Mouse (Mus musculus) embryonic facial prominence, embryonic 12.5 days (tissue): ENCODE data around the gene Tnk2. TPM values are rescaled to one million over a fixed set of nuclear protein-coding genes. Genes with fewer than 3 reads are reported as not detected.
A peak's percentile ranks its signal among the peaks of the same experiment; 100 is the strongest.

Experiments used
- ATAC-seq: fragments of 200-750 bp; cut with Nextera tagmentation; 2 replicates; pipeline ENCODE4 v1.8.0; 2017; ENCODE audit not compliant: insufficient number of reproducible peaks, insufficient read depth, low FRiP score, low TSS enrichment
- H3K27ac ChIP-seq: fragments of 300-500 bp; sonication (generic); 2 replicates; pipeline ENCODE4 v1.5.1; 2016; ENCODE audit warnings: mild to moderate bottlenecking
- H3K27me3 ChIP-seq: fragments of 300-500 bp; sonication (generic); 2 replicates; pipeline ENCODE4 v1.6.1; 2016; ENCODE audit warnings: mild to moderate bottlenecking, moderate library complexity
- H3K36me3 ChIP-seq: fragments of 300-500 bp; sonication (generic); 2 replicates; pipeline ENCODE4 v1.6.1; 2016; ENCODE audit warnings: mild to moderate bottlenecking
- H3K4me1 ChIP-seq: fragments of 300-500 bp; sonication (generic); 2 replicates; pipeline ENCODE4 v1.6.1; 2016
- H3K4me2 ChIP-seq: fragments of 300-500 bp; sonication (generic); replicated peaks from 2 replicates; pipeline ENCODE4 v1.6.1; 2016; ENCODE audit warnings: mild to moderate bottlenecking, moderate library complexity
- H3K4me3 ChIP-seq: fragments of 300-500 bp; sonication (generic); 2 replicates; pipeline ENCODE4 v1.5.1; 2016; ENCODE audit warnings: mild to moderate bottlenecking
- H3K9ac ChIP-seq: fragments of 300-500 bp; sonication (generic); 2 replicates; pipeline ENCODE4 v1.6.1; 2016; ENCODE audit warnings: mild to moderate bottlenecking, moderate library complexity
- H3K9me3 ChIP-seq: fragments of 300-500 bp; sonication (generic); 2 replicates; pipeline ENCODE4 v1.6.1; 2016; ENCODE audit warnings: mild to moderate bottlenecking, moderate library complexity
- WGBS: fragments of 180-500 bp; shearing (Covaris S2); methylation state at CpG from one replicate; pipeline ENCODE4 v1.1.7; 2016; 5-methylcytosine and 5-hydroxymethylcytosine counted together
- polyA plus RNA-seq: library from polyadenylated mRNA; unstranded; fragments of >200 nt; fragmentation: Nextera tagmentation; extraction: Ambion mirVana; gene quantifications from 2 replicates; pipeline ENCODE4 v1.2.1, GENCODE M21; 2016

The Tnk2 gene
- polyA plus RNA-seq, 1 experiment from 2014 or later: 13.8 TPM

GRCm38 (mm10) chr16:32661493-32661921, 17.8 kb downstream of the Tnk2 start:
- Histone ChIP-seq H3K4me3 (no peak overlapping the region), H3K4me1 (peaks cover 48% of the 10 kb centered on the region), H3K9ac (0 out of 2 replicates have a peak overlapping the region, but pooled peaks have one; percentile 20), H3K9me3 (no peaks in the 10 kb centered on the region), H3K36me3 (no peaks in the 10 kb centered on the region), H3K27ac (peak overlapping the region; percentile 75), H3K27me3 (no peaks in the 10 kb centered on the region), H3K4me2 (peak overlapping the region; percentile 12; the same call in 1 of the 2 replicates)
- WGBS: 44% methylated on average over 10 of the region's 10 CpGs
- ATAC-seq: peak; percentile 44

- no peaks in the 10 kb centered on the region for H3K36me3 ChIP-seq
- H3K27me3 ChIP-seq: no peaks in the 10 kb centered on the region
- H3K4me1 ChIP-seq: peaks cover 49% of the 10 kb centered on the region
- H3K4me3 ChIP-seq: no peak overlapping the region
- H3K27ac ChIP-seq: 0 out of 2 replicates have a peak overlapping the region, but pooled peaks have one; percentile 75
- H3K9ac ChIP-seq: 0 out of 2 replicates have a peak overlapping the region, but pooled peaks have one; percentile 26
- WGBS: 87% methylated on average over 7 of the region's 7 CpGs
- 0 out of 2 replicates have a peak overlapping the region, but pooled peaks have one; percentile 12 for H3K4me2 ChIP-seq
- no peaks in the 10 kb centered on the region for H3K9me3 ChIP-seq
- no peak for ATAC-seq
These were observed 18.7 kb downstream of the Tnk2 start for GRCm38 (mm10) chr16:32662372-32662771.

GRCm38 (mm10) chr16:32663231-32663858, 19.7 kb downstream of the Tnk2 start:
- H3K4me3 ChIP-seq: no peak overlapping the region
- 77% methylated on average over 9 of the region's 9 CpGs for WGBS
- ATAC-seq: no peak
- no peak overlapping the region for H3K9ac ChIP-seq
- H3K9me3 ChIP-seq: no peaks in the 10 kb centered on the region
- no peak overlapping the region for H3K4me2 ChIP-seq
- 0 out of 2 replicates have a peak overlapping the region, but pooled peaks have one; percentile 1 for H3K27ac ChIP-seq
- H3K27me3 ChIP-seq: no peaks in the 10 kb centered on the region
- H3K4me1 ChIP-seq: peaks cover 53% of the 10 kb centered on the region
- 0 out of 2 replicates have a peak, but pooled peaks cover 3% of the 10 kb centered on the region for H3K36me3 ChIP-seq

- Histone ChIP-seq H3K27me3 (no peaks in the 10 kb centered on the region), H3K36me3 (peaks cover 8% of the 10 kb centered on the region; the same call in 1 of the 2 replicates), H3K4me3 (no peak overlapping the region), H3K4me2 (no peak overlapping the region), H3K27ac (no peak overlapping the region), H3K9ac (no peak overlapping the region), H3K9me3 (no peaks in the 10 kb centered on the region), H3K4me1 (peaks cover 44% of the 10 kb centered on the region)
- WGBS: 86% methylated on average over 2 of the region's 2 CpGs
- no peak for ATAC-seq
These were observed 20.5 kb downstream of the Tnk2 start for GRCm38 (mm10) chr16:32664211-32664610.

- Histone ChIP-seq H3K27ac (peak overlapping the region; percentile 24), H3K4me2 (no peak overlapping the region), H3K4me1 (peaks cover 26% of the 10 kb centered on the region), H3K4me3 (no peak overlapping the region), H3K9ac (no peak overlapping the region), H3K9me3 (no peaks in the 10 kb centered on the region), H3K27me3 (no peaks in the 10 kb centered on the region), H3K36me3 (peaks cover 24% of the 10 kb centered on the region)
- WGBS: 60% methylated on average over 11 of the region's 11 CpGs
- ATAC-seq: no peak
These were observed 22.4 kb downstream of the Tnk2 start for GRCm38 (mm10) chr16:32665851-32666665.

- Histone ChIP-seq H3K9ac (no peak overlapping the region), H3K9me3 (no peaks in the 10 kb centered on the region)
These were observed 23.2 kb downstream of the Tnk2 start for GRCm38 (mm10) chr16:32666671-32667551.

GRCm38 (mm10) chr16:32667552-32667872, 23.8 kb downstream of the Tnk2 start:
- Histone ChIP-seq H3K36me3 (peaks cover 39% of the 10 kb centered on the region), H3K4me3 (no peak overlapping the region), H3K27me3 (no peaks in the 10 kb centered on the region), H3K9me3 (no peaks in the 10 kb centered on the region), H3K4me1 (0 out of 2 replicates have a peak, but pooled peaks cover 12% of the 10 kb centered on the region), H3K27ac (no peak overlapping the region), H3K9ac (no peak overlapping the region), H3K4me2 (no peak overlapping the region)
- WGBS: 84% methylated on average over 3 of the region's 3 CpGs
- no peak for ATAC-seq

More at GRCm38 (mm10) chr16:32666671-32667551, 23.2 kb downstream of the Tnk2 start:
- Histone ChIP-seq H3K27me3 (no peaks in the 10 kb centered on the region), H3K4me1 (peaks cover 17% of the 10 kb centered on the region), H3K4me3 (no peak overlapping the region), H3K36me3 (peaks cover 33% of the 10 kb centered on the region), H3K4me2 (no peak overlapping the region), H3K27ac (no peak overlapping the region)
- WGBS: 75% methylated on average over 9 of the region's 9 CpGs
- no peak for ATAC-seq

GRCm38 (mm10) chr16:32668030-32668429, 24.4 kb downstream of the Tnk2 start:
- Histone ChIP-seq H3K4me2 (no peak overlapping the region), H3K27me3 (no peaks in the 10 kb centered on the region), H3K27ac (no peak overlapping the region), H3K9me3 (no peaks in the 10 kb centered on the region), H3K9ac (no peak overlapping the region), H3K4me3 (no peak overlapping the region), H3K36me3 (peaks cover 44% of the 10 kb centered on the region), H3K4me1 (0 out of 2 replicates have a peak, but pooled peaks cover 12% of the 10 kb centered on the region)
- ATAC-seq: no peak
- 71% methylated on average over 10 of the region's 10 CpGs for WGBS

- 74% methylated on average over 4 of the region's 4 CpGs for WGBS
- H3K27ac ChIP-seq: no peak overlapping the region
These were observed 24.8 kb downstream of the Tnk2 start for GRCm38 (mm10) chr16:32668472-32668871.

GRCm38 (mm10) chr16:32669243-32669642, 25.6 kb downstream of the Tnk2 start:
- 0 out of 2 replicates have a peak, but pooled peaks cover 12% of the 10 kb centered on the region for H3K4me1 ChIP-seq
- ATAC-seq: no peak
- WGBS: 88% methylated on average over 10 of the region's 10 CpGs
- no peak overlapping the region for H3K27ac ChIP-seq
- no peaks in the 10 kb centered on the region for H3K9me3 ChIP-seq
- H3K36me3 ChIP-seq: peaks cover 56% of the 10 kb centered on the region
- no peak overlapping the region for H3K9ac ChIP-seq
- no peaks in the 10 kb centered on the region for H3K27me3 ChIP-seq
- no peak overlapping the region for H3K4me2 ChIP-seq
- H3K4me3 ChIP-seq: no peak overlapping the region

More at GRCm38 (mm10) chr16:32668472-32668871, 24.8 kb downstream of the Tnk2 start:
- Histone ChIP-seq H3K9ac (no peak overlapping the region), H3K4me2 (no peak overlapping the region), H3K9me3 (no peaks in the 10 kb centered on the region), H3K27me3 (no peaks in the 10 kb centered on the region), H3K36me3 (peaks cover 48% of the 10 kb centered on the region), H3K4me1 (0 out of 2 replicates have a peak, but pooled peaks cover 12% of the 10 kb centered on the region), H3K4me3 (no peak overlapping the region)
- ATAC-seq: no peak
